Mouse (Mus musculus): ENCODE results near the gene Ak4.

- no peak for TF ChIP-seq CTCF (IDR thresholded peaks at IDR 0.05; ENCODE audit: low read depth)
- TF ChIP-seq EP300 (IDR thresholded peaks at IDR 0.05; ENCODE audit: low read depth): no peak
These were observed 17.1 kb upstream of the Ak4 start for GRCm38 (mm10) chr4:101401945-101402344.

Measured in heart, postnatal 0 days (tissue).